Mouse (Mus musculus): Measurements from ENCODE around the gene Rnf31. TPM values are rescaled to one million over a fixed set of nuclear protein-coding genes. Genes with fewer than 3 reads are reported as not detected.

The Rnf31 gene
- polyA plus RNA-seq, 2 experiments from 2014 or later, result 35.5 to 47.2 TPM

- no peak for ATAC-seq
Observed at GRCm38 (mm10) chr14:55651528-55651927, 60.0 kb downstream of the Rnf31 start.

Other genes starting within 250 kb of the Rnf31 start
- 10 to 100 TPM; 41.9 to 49.5 TPM for gene Dhrs4, start 113.0 kb upstream of the Rnf31 start, polyA plus RNA-seq (2017; shearing (Covaris generic))
- gene Carmil3, start 101.1 kb upstream of the Rnf31 start, polyA plus RNA-seq (2017; shearing (Covaris generic)), result not detected
- gene Cpne6, start 81.3 kb upstream of the Rnf31 start, polyA plus RNA-seq (2017; shearing (Covaris generic)), result not detected
- gene Nrl, start 66.7 kb upstream of the Rnf31 start, polyA plus RNA-seq (2017; shearing (Covaris generic)), result under 1 TPM in 1 of 2 experiments, not detected in 1; 0.07 TPM
- gene Pck2, start 51.4 kb upstream of the Rnf31 start, polyA plus RNA-seq (2017; shearing (Covaris generic)), result 10 to 100 TPM; 37.3 to 57.7 TPM
- 100 to 1,000 TPM; 103 to 125 TPM for gene Dcaf11, start 31.7 kb upstream of the Rnf31 start, polyA plus RNA-seq (2017; shearing (Covaris generic))
- 1 to 10 TPM; 3.3 to 7.1 TPM for gene A730061H03Rik, start 31.3 kb upstream of the Rnf31 start, polyA plus RNA-seq (2017; shearing (Covaris generic))
- not detected for gene Fitm1, start 16.1 kb upstream of the Rnf31 start, polyA plus RNA-seq (2017; shearing (Covaris generic))
- 100 to 1,000 TPM; 664 to 711 TPM for gene Psme1, start 13.6 kb upstream of the Rnf31 start, polyA plus RNA-seq (2017; shearing (Covaris generic))
- 10 to 100 TPM; 20.9 to 22.9 TPM for gene Emc9, start 6.4 kb upstream of the Rnf31 start, polyA plus RNA-seq (2017; shearing (Covaris generic))
- 100 to 1,000 TPM; 853 to 877 TPM for gene Psme2, start 595 bp upstream of the Rnf31 start, polyA plus RNA-seq (2017; shearing (Covaris generic))
- 100 to 1,000 TPM; 168 to 222 TPM for gene Irf9, start 11.9 kb downstream of the Rnf31 start, polyA plus RNA-seq (2017; shearing (Covaris generic))
- gene Rec8, start 26.3 kb downstream of the Rnf31 start, polyA plus RNA-seq (2017; shearing (Covaris generic)), result 10 to 100 TPM; 14.5 to 22.1 TPM
- gene Ipo4, start 44.2 kb downstream of the Rnf31 start, polyA plus RNA-seq (2017; shearing (Covaris generic)), result 10 to 100 TPM; 33.4 to 42.0 TPM
- under 1 TPM in 1 of 2 experiments, not detected in 1; 0.98 TPM for gene Gm49378, start 46.2 kb downstream of the Rnf31 start, polyA plus RNA-seq (2017; shearing (Covaris generic))
- 10 to 100 TPM; 39.7 to 46.7 TPM for gene Tm9sf1, start 52.1 kb downstream of the Rnf31 start, polyA plus RNA-seq (2017; shearing (Covaris generic))
- 1 to 10 TPM in 1 of 2 experiments, under 1 TPM in 1; 0.69 to 1.3 TPM for gene Tssk4, start 58.5 kb downstream of the Rnf31 start, polyA plus RNA-seq (2017; shearing (Covaris generic))
- 100 to 1,000 TPM in 1 of 2 experiments, 10 to 100 TPM in 1; 92.4 to 106 TPM for gene Mdp1, start 68.8 kb downstream of the Rnf31 start, polyA plus RNA-seq (2017; shearing (Covaris generic))
- 10 to 100 TPM; 29.8 to 34.1 TPM for gene Gmpr2, start 80.2 kb downstream of the Rnf31 start, polyA plus RNA-seq (2017; shearing (Covaris generic))
- gene Nedd8, start 80.4 kb downstream of the Rnf31 start, polyA plus RNA-seq (2017; shearing (Covaris generic)), result 100 to 1,000 TPM; 338 to 343 TPM
- gene Tinf2, start 90.1 kb downstream of the Rnf31 start, polyA plus RNA-seq (2017; shearing (Covaris generic)), result 10 to 100 TPM; 26.4 to 29.2 TPM
- gene Tgm1, start 122.2 kb downstream of the Rnf31 start, polyA plus RNA-seq (2017; shearing (Covaris generic)), result not detected
- gene Rabggta, start 130.6 kb downstream of the Rnf31 start, polyA plus RNA-seq (2017; shearing (Covaris generic)), result 10 to 100 TPM; 70.5 to 94.7 TPM
- 10 to 100 TPM; 40.8 to 46.5 TPM for gene Dhrs1, start 154.0 kb downstream of the Rnf31 start, polyA plus RNA-seq (2017; shearing (Covaris generic))
- gene Nop9, start 154.0 kb downstream of the Rnf31 start, polyA plus RNA-seq (2017; shearing (Covaris generic)), result 1 to 10 TPM; 3.6 to 5.8 TPM
- not detected for gene Cideb, start 166.8 kb downstream of the Rnf31 start, polyA plus RNA-seq (2017; shearing (Covaris generic))
- gene Ltb4r2, start 169.7 kb downstream of the Rnf31 start, polyA plus RNA-seq (2017; shearing (Covaris generic)), result under 1 TPM in 1 of 2 experiments, not detected in 1; 0.08 TPM
- gene Ltb4r1, start 174.3 kb downstream of the Rnf31 start, polyA plus RNA-seq (2017; shearing (Covaris generic)), result 1 to 10 TPM; 4.1 to 4.5 TPM
- gene Adcy4, start 192.4 kb downstream of the Rnf31 start, polyA plus RNA-seq (2017; shearing (Covaris generic)), result 1 to 10 TPM in 1 of 2 experiments, not detected in 1; 1.0 TPM
- 10 to 100 TPM; 80.3 to 81.9 TPM for gene Ripk3, start 197.2 kb downstream of the Rnf31 start, polyA plus RNA-seq (2017; shearing (Covaris generic))
- gene Nfatc4, start 231.4 kb downstream of the Rnf31 start, polyA plus RNA-seq (2017; shearing (Covaris generic)), result not detected

All from CD4-positive, CD25-positive, alpha-beta regulatory T cell, adult 4 months (primary cell).